Mouse (Mus musculus): ENCODE results near the gene Slc17a2. TPM values are rescaled to one million over a fixed set of nuclear protein-coding genes. Genes with fewer than 3 reads are reported as not detected.

The Slc17a2 gene
- polyA plus RNA-seq, 1 experiment from 2014 or later: 39.8 TPM

GRCm38 (mm10) chr13:23822213-23822612, 15.4 kb downstream of the Slc17a2 start:
- H3K9me3 ChIP-seq (ENCODE audit: low read length): no peaks in the 10 kb centered on the region
- peaks cover 5% of the 10 kb centered on the region; the same call in 1 of the 2 replicates for H3K4me1 ChIP-seq (ENCODE audit: insufficient read depth)
- no peak overlapping the region for H3K4me2 ChIP-seq (ENCODE audit: low read depth, low read length)
- no peak for TF ChIP-seq EP300 (IDR thresholded peaks at IDR 0.05; ENCODE audit: low read depth)
- TF ChIP-seq CTCF (IDR thresholded peaks at IDR 0.05; ENCODE audit: low read depth): no peak
- H3K9ac ChIP-seq (replicated peaks): no peak overlapping the region
- H3K27ac ChIP-seq (ENCODE audit: low read depth): no peak overlapping the region
- H3K4me3 ChIP-seq (ENCODE audit: low read depth, low read length): no peak overlapping the region
- peaks cover 7% of the 10 kb centered on the region; the same call in 1 of the 2 replicates for H3K36me3 ChIP-seq (replicated peaks; ENCODE audit: insufficient read depth, low read length)
- WGBS (ENCODE audit: insufficient replicate concordance): 48% methylated on average over 3 of the region's 3 CpGs
- ATAC-seq (no peak), DNase-seq (no peak)
- H3K27me3 ChIP-seq (ENCODE audit: insufficient read depth, low read length): no peaks in the 10 kb centered on the region

GRCm38 (mm10) chr13:23826606-23827005, 19.8 kb downstream of the Slc17a2 start:
- TF ChIP-seq CTCF (IDR thresholded peaks at IDR 0.05; ENCODE audit: low read depth) (no peak), EP300 (IDR thresholded peaks at IDR 0.05; ENCODE audit: low read depth) (no peak)
- Histone ChIP-seq H3K27ac (ENCODE audit: low read depth) (no peak overlapping the region), H3K4me2 (ENCODE audit: low read depth, low read length) (no peak overlapping the region), H3K27me3 (ENCODE audit: insufficient read depth, low read length) (no peaks in the 10 kb centered on the region), H3K9me3 (ENCODE audit: low read length) (no peaks in the 10 kb centered on the region), H3K4me3 (ENCODE audit: low read depth, low read length) (no peak overlapping the region), H3K9ac (replicated peaks) (no peak overlapping the region), H3K36me3 (replicated peaks; ENCODE audit: insufficient read depth, low read length) (no peaks in the 10 kb centered on the region), H3K4me1 (ENCODE audit: insufficient read depth) (no peaks in the 10 kb centered on the region)
- DNase-seq (no peak), ATAC-seq (peak; percentile 64)
- WGBS (ENCODE audit: insufficient replicate concordance): 50% methylated on average over 3 of the region's 3 CpGs

GRCm38 (mm10) chr13:23833053-23833452, 26.3 kb downstream of the Slc17a2 start:
- WGBS (ENCODE audit: insufficient replicate concordance): 13% methylated on average over 6 of the region's 6 CpGs
- H3K4me2 ChIP-seq (ENCODE audit: low read depth, low read length): no peak overlapping the region
- H3K4me3 ChIP-seq (ENCODE audit: low read depth, low read length): no peak overlapping the region
- H3K9ac ChIP-seq (replicated peaks): no peak overlapping the region
- H3K4me1 ChIP-seq (ENCODE audit: insufficient read depth): no peaks in the 10 kb centered on the region
- no peaks in the 10 kb centered on the region for H3K36me3 ChIP-seq (replicated peaks; ENCODE audit: insufficient read depth, low read length)
- ATAC-seq: no peak
- no peaks in the 10 kb centered on the region for H3K27me3 ChIP-seq (ENCODE audit: insufficient read depth, low read length)
- no peak overlapping the region for H3K27ac ChIP-seq (ENCODE audit: low read depth)
- peak; percentile 51 for DNase-seq
- H3K9me3 ChIP-seq (ENCODE audit: low read length): no peaks in the 10 kb centered on the region
- TF ChIP-seq CTCF (IDR thresholded peaks at IDR 0.05; ENCODE audit: low read depth) (peak; percentile 82), EP300 (IDR thresholded peaks at IDR 0.05; ENCODE audit: low read depth) (no peak)

GRCm38 (mm10) chr13:23834836-23835235, 28.0 kb downstream of the Slc17a2 start:
- H3K4me1 ChIP-seq (ENCODE audit: insufficient read depth): no peaks in the 10 kb centered on the region
- H3K4me2 ChIP-seq (ENCODE audit: low read depth, low read length): no peak overlapping the region
- 87% methylated on average over 5 of the region's 5 CpGs for WGBS (ENCODE audit: insufficient replicate concordance)
- TF ChIP-seq CTCF (IDR thresholded peaks at IDR 0.05; ENCODE audit: low read depth): no peak
- no peak for TF ChIP-seq EP300 (IDR thresholded peaks at IDR 0.05; ENCODE audit: low read depth)
- ATAC-seq (no peak), DNase-seq (no peak)
- H3K27ac ChIP-seq (ENCODE audit: low read depth): no peak overlapping the region
- no peak overlapping the region for H3K4me3 ChIP-seq (ENCODE audit: low read depth, low read length)
- H3K9me3 ChIP-seq (ENCODE audit: low read length): no peaks in the 10 kb centered on the region
- H3K36me3 ChIP-seq (replicated peaks; ENCODE audit: insufficient read depth, low read length): no peaks in the 10 kb centered on the region
- H3K9ac ChIP-seq (replicated peaks): no peak overlapping the region
- no peaks in the 10 kb centered on the region for H3K27me3 ChIP-seq (ENCODE audit: insufficient read depth, low read length)

- 56% methylated on average over 5 of the region's 5 CpGs for WGBS (ENCODE audit: insufficient replicate concordance)
- peaks cover 3% of the 10 kb centered on the region; the same call in 1 of the 2 replicates for H3K4me1 ChIP-seq (ENCODE audit: insufficient read depth)
- 0 out of 2 replicates have a peak overlapping the region, but pooled peaks have one; percentile 15 for H3K4me2 ChIP-seq (ENCODE audit: low read depth, low read length)
- no peaks in the 10 kb centered on the region for H3K36me3 ChIP-seq (replicated peaks; ENCODE audit: insufficient read depth, low read length)
- peak; percentile 95 for ATAC-seq
- no peak overlapping the region for H3K4me3 ChIP-seq (ENCODE audit: low read depth, low read length)
- peak; percentile 35 for DNase-seq
- TF ChIP-seq CTCF (IDR thresholded peaks at IDR 0.05; ENCODE audit: low read depth) (no peak), EP300 (IDR thresholded peaks at IDR 0.05; ENCODE audit: low read depth) (no peak)
- H3K27ac ChIP-seq (ENCODE audit: low read depth): peak overlapping the region; percentile 56; the same call in 1 of the 2 replicates
- H3K27me3 ChIP-seq (ENCODE audit: insufficient read depth, low read length): no peaks in the 10 kb centered on the region
- H3K9me3 ChIP-seq (ENCODE audit: low read length): no peaks in the 10 kb centered on the region
- no peak overlapping the region for H3K9ac ChIP-seq (replicated peaks)
These were observed 29.8 kb downstream of the Slc17a2 start for GRCm38 (mm10) chr13:23836630-23837029.

- Histone ChIP-seq H3K4me1 (ENCODE audit: insufficient read depth) (peaks cover 3% of the 10 kb centered on the region; the same call in 1 of the 2 replicates), H3K27me3 (ENCODE audit: insufficient read depth, low read length) (no peaks in the 10 kb centered on the region), H3K27ac (ENCODE audit: low read depth) (peak within 1 kb of the TSS; percentile 44; the same call in 1 of the 2 replicates), H3K4me2 (ENCODE audit: low read depth, low read length) (peak within 1 kb of the TSS; percentile 54), H3K9ac (replicated peaks) (no peak within 1 kb of the TSS), H3K9me3 (ENCODE audit: low read length) (no peaks in the 10 kb centered on the region), H3K4me3 (ENCODE audit: low read depth, low read length) (no peak within 1 kb of the TSS), H3K36me3 (replicated peaks; ENCODE audit: insufficient read depth, low read length) (no peaks in the 10 kb centered on the region)
- DNase-seq (no peak), ATAC-seq (no peak)
- TF ChIP-seq CTCF (IDR thresholded peaks at IDR 0.05; ENCODE audit: low read depth) (no peak), EP300 (IDR thresholded peaks at IDR 0.05; ENCODE audit: low read depth) (no peak)
- WGBS (ENCODE audit: insufficient replicate concordance): 62% methylated on average over 2 of the region's 2 CpGs
These were observed 32.5 kb downstream of the Slc17a2 start, which contains the start of gene Slc17a3 for GRCm38 (mm10) chr13:23839308-23839707. Slc17a3 (plus strand) TSS chr13:23839434.
